Mouse (Mus musculus): ENCODE results near the gene Zfp618.

Zfp618 gene

GRCm38 (mm10) chr4:63158961-63159592 is 193.7 kb downstream of the Zfp618 start:
- DNase-seq = peak; percentile 87

- DNase-seq = no peak
These were observed 200.3 kb downstream of the Zfp618 start for GRCm38 (mm10) chr4:63165636-63166035.

DNA sequence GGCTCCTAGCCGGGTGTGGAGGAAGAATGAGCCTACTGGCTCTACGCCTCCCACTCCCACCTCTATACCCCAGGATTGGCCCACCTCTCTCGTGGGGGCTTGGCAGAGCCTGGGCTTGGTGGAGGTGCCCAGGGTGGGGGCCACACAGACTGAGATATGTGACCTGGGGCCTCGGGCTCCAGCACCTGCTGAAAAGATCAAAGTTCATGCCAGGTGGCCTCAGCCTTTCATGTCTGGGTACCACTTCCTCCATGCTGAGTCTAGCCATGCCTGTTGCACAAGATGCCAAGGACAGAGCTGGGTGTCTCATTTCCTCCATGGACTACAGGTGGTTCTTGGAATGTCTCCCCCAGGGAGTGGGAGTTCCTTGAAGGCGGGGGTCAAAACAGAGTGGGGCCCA is 200.9 kb downstream of the Zfp618 start:
- no peak for DNase-seq

GRCm38 (mm10) chr4:63170061-63170460 is 204.7 kb downstream of the Zfp618 start:
- no peak for DNase-seq

- no peak for DNase-seq
These were observed 205.7 kb downstream of the Zfp618 start for GRCm38 (mm10) chr4:63171122-63171521.

- DNase-seq = no peak
These were observed 206.8 kb downstream of the Zfp618 start, which contains the start of gene Kif12 for GRCm38 (mm10) chr4:63171969-63172685. Gene Kif12, minus strand, starts transcription at chr4:63172131.

- peak; percentile 67 for DNase-seq
These were observed 216.2 kb downstream of the Zfp618 start for GRCm38 (mm10) chr4:63181556-63181955.

- peak; percentile 12 for DNase-seq
These were observed 221.0 kb downstream of the Zfp618 start for GRCm38 (mm10) chr4:63186281-63186870.
